12 mouse cellular contexts compared by ENCODE assay signal in the genomic region with DNA sequence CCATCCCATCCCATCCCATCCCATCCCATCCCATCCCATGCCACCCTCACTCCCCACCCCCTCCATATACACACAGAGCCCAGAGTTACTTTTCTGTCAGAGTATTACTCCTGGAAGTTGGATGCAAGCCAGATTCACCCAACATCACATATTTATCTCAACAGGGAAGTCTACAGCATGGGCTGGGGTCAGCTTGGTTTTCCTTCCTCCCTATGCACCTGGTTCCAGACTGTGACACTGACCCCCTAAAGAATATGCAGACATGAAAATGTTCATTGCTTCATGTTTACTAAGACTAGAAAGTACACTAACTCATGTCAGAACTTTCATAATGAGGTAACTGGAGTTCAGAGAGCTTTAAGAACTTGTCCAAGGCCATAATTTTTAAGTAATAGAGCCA.
DNase-seq lines count a peak whose midpoint lies in the region; ATAC-seq and TF ChIP-seq lines count a peak whose summit lies in the region.
"Had no signal": no experiment of that assay in that cellular context is flagged by ENCODE, and none has a peak within 500 bp of the region (broad histone marks: within the 10 kb centered on the region; RNA-seq: fewer than 3 reads in every experiment).

No protein-coding gene starts in this region.

- no peak for TF ChIP-seq POLR2A in heart, adult 2 months (IDR thresholded peaks at IDR 0.05; ENCODE audit: insufficient read depth, low read depth, low read length)

- no peak for TF ChIP-seq EP300 in heart, adult 2 months (IDR thresholded peaks at IDR 0.05; ENCODE audit: insufficient read depth, low read depth, low read length)

- H3K9me3 ChIP-seq in kidney, embryonic 16.5 days (ENCODE audit: low read length): no peaks in the 10 kb centered on the region
- no peaks in the 10 kb centered on the region for H3K9me3 ChIP-seq in midbrain, embryonic 12.5 days
- no peaks in the 10 kb centered on the region for H3K9me3 ChIP-seq in midbrain, embryonic 13.5 days
- H3K9me3 ChIP-seq in forebrain, embryonic 13.5 days (replicated peaks): no peaks in the 10 kb centered on the region
- H3K9me3 ChIP-seq: heart, embryonic 10.5 days; hindbrain, embryonic 15.5 days had no signal

- intact Hi-C loops in heart, adult 2 months (cut with DNase I): loop anchor here (10.0 kb wide), 1 partner anchor 153 kb away; no protein-coding TSS in a partner anchor

- H3K27ac ChIP-seq in heart, adult 2 months: peak overlapping the region; percentile 79
- H3K27ac ChIP-seq in kidney, embryonic 16.5 days (ENCODE audit: low read length): peak overlapping the region; percentile 39; the same call in 1 of the 2 replicates
- H3K27ac ChIP-seq in midbrain, embryonic 12.5 days (replicated peaks): no peak overlapping the region
- no peak overlapping the region for H3K27ac ChIP-seq in midbrain, embryonic 13.5 days
- no peak overlapping the region for H3K27ac ChIP-seq in forebrain, embryonic 13.5 days
- H3K27ac ChIP-seq: heart, embryonic 10.5 days; hindbrain, embryonic 15.5 days had no signal

- no peak for TF ChIP-seq CTCF in heart, adult 2 months (IDR thresholded peaks at IDR 0.05)

- no peaks in the 10 kb centered on the region for H3K27me3 ChIP-seq in heart, adult 2 months (ENCODE audit: control insufficient read depth, insufficient read depth, low read length)
- no peaks in the 10 kb centered on the region for H3K27me3 ChIP-seq in kidney, embryonic 16.5 days (ENCODE audit: insufficient read depth, low read length)
- peaks cover 20% of the 10 kb centered on the region; the same call in 1 of the 2 replicates for H3K27me3 ChIP-seq in midbrain, embryonic 12.5 days
- H3K27me3 ChIP-seq in midbrain, embryonic 13.5 days: peaks cover 17% of the 10 kb centered on the region
- H3K27me3 ChIP-seq in forebrain, embryonic 13.5 days: peaks cover 79% of the 10 kb centered on the region
- H3K27me3 ChIP-seq: CH12.LX had no signal

- DNase-seq in heart, adult 2 months: no peak
- no peak for DNase-seq in heart, adult 8-10 months (ENCODE audit: low spot score)
- DNase-seq in kidney, postnatal 10 days: no peak

- peaks cover 30% of the 10 kb centered on the region for H3K36me3 ChIP-seq in heart, adult 2 months (ENCODE audit: control insufficient read depth, insufficient read depth, low read length)
- no peaks in the 10 kb centered on the region; the same call in 1 of the 2 replicates for H3K36me3 ChIP-seq in kidney, embryonic 16.5 days (ENCODE audit: insufficient read depth, low read length)
- no peaks in the 10 kb centered on the region for H3K36me3 ChIP-seq in midbrain, embryonic 12.5 days
- H3K36me3 ChIP-seq in midbrain, embryonic 13.5 days: no peaks in the 10 kb centered on the region
- no peaks in the 10 kb centered on the region for H3K36me3 ChIP-seq in forebrain, embryonic 13.5 days (ENCODE audit: poor library complexity, severe bottlenecking)
- H3K36me3 ChIP-seq: hindbrain, embryonic 15.5 days had no signal

- no peaks in the 10 kb centered on the region for H3K79me2 ChIP-seq in heart, adult 2 months (replicated peaks; ENCODE audit: control insufficient read depth, insufficient read depth, low read length)

- no peak for ATAC-seq in kidney, embryonic 16.5 days (ENCODE audit: low FRiP score, low TSS enrichment)
- ATAC-seq in midbrain, embryonic 12.5 days (ENCODE audit: low FRiP score, low read depth): no peak
- no peak for ATAC-seq in midbrain, embryonic 13.5 days
- no peak for ATAC-seq in forebrain, embryonic 13.5 days
- ATAC-seq: inflammation-experienced regulatory T-cells, adult 6 months; intestine, postnatal 0 days had no signal

- H3K4me3 ChIP-seq in heart, adult 2 months: no peak overlapping the region
- no peak overlapping the region for H3K4me3 ChIP-seq in kidney, embryonic 16.5 days (ENCODE audit: low read length)
- H3K4me3 ChIP-seq in midbrain, embryonic 12.5 days: no peak overlapping the region
- H3K4me3 ChIP-seq in midbrain, embryonic 13.5 days (replicated peaks): no peak overlapping the region
- no peak overlapping the region for H3K4me3 ChIP-seq in forebrain, embryonic 13.5 days
- H3K4me3 ChIP-seq: heart, embryonic 10.5 days; hindbrain, embryonic 15.5 days had no signal

- H3K4me1 ChIP-seq in heart, adult 2 months (ENCODE audit: control insufficient read depth, insufficient read depth, low read length): peaks cover 31% of the 10 kb centered on the region
- peaks cover 31% of the 10 kb centered on the region for H3K4me1 ChIP-seq in kidney, embryonic 16.5 days (ENCODE audit: insufficient read depth, low read length)
- H3K4me1 ChIP-seq in midbrain, embryonic 12.5 days: peaks cover 48% of the 10 kb centered on the region
- peaks cover 82% of the 10 kb centered on the region for H3K4me1 ChIP-seq in midbrain, embryonic 13.5 days (replicated peaks)
- H3K4me1 ChIP-seq in forebrain, embryonic 13.5 days: peaks cover 57% of the 10 kb centered on the region

- H3K9ac ChIP-seq in heart, adult 2 months (ENCODE audit: low read depth, low read length): no peak overlapping the region
- H3K9ac ChIP-seq in kidney, embryonic 16.5 days (replicated peaks; ENCODE audit: low read length): no peak overlapping the region
- H3K9ac ChIP-seq in midbrain, embryonic 12.5 days (replicated peaks): no peak overlapping the region
- H3K9ac ChIP-seq in midbrain, embryonic 13.5 days (replicated peaks): no peak overlapping the region
- no peak overlapping the region for H3K9ac ChIP-seq in forebrain, embryonic 13.5 days
- H3K9ac ChIP-seq: hindbrain, embryonic 15.5 days had no signal

- no peak overlapping the region for H3K4me2 ChIP-seq in kidney, embryonic 16.5 days (replicated peaks; ENCODE audit: low read depth, low read length)
- H3K4me2 ChIP-seq in midbrain, embryonic 12.5 days (replicated peaks): peak overlapping the region; percentile 15; the same call in 1 of the 2 replicates
- H3K4me2 ChIP-seq in midbrain, embryonic 13.5 days (replicated peaks): no peak overlapping the region
- no peak overlapping the region for H3K4me2 ChIP-seq in forebrain, embryonic 13.5 days
- H3K4me2 ChIP-seq: hindbrain, embryonic 15.5 days had no signal

Comparison
In these comparisons a context has a peak if more than half of its experiments do, and no peak if none do; other contexts are left out.
1. H3K27ac ChIP-seq: peak in heart, adult 2 months (single experiment) and kidney, embryonic 16.5 days (single experiment); none in midbrain, embryonic 12.5 days (single experiment), midbrain, embryonic 13.5 days (single experiment) and forebrain, embryonic 13.5 days (single experiment).